Mouse (Mus musculus): Measurements from ENCODE around the gene Acss2.
"Not testable (repeated sequence)": the region's sequence is repeated elsewhere in the genome, so short reads cannot be mapped to it uniquely, and the experiment has no call there.

Gene Acss2

GRCm38 (mm10) chr2:155591676-155592075, 73.9 kb downstream of the Acss2 start:
- no peak for DNase-seq

- peak; percentile 99 for DNase-seq
These were observed 74.5 kb downstream of the Acss2 start, which contains the start of gene Gss for GRCm38 (mm10) chr2:155592137-155592853. TSS of gene Gss (minus strand) at chr2:155592810.

- no peak for DNase-seq
These were observed 75.1 kb downstream of the Acss2 start for GRCm38 (mm10) chr2:155592854-155593283.

- no peak for DNase-seq
These were observed 77.8 kb downstream of the Acss2 start for GRCm38 (mm10) chr2:155595516-155595915.

GRCm38 (mm10) chr2:155603707-155604106, 86.0 kb downstream of the Acss2 start:
- DNase-seq = no peak

- DNase-seq = no peak
These were observed 87.0 kb downstream of the Acss2 start for GRCm38 (mm10) chr2:155604560-155605235.

GRCm38 (mm10) chr2:155605236-155605589, 87.5 kb downstream of the Acss2 start:
- not testable (repeated sequence) for DNase-seq

- peak; percentile 70 for DNase-seq
These were observed 88.6 kb downstream of the Acss2 start for GRCm38 (mm10) chr2:155606360-155606759.

- no peak for DNase-seq
These were observed 93.2 kb downstream of the Acss2 start, which contains the start of gene Myh7b for GRCm38 (mm10) chr2:155610978-155611377. TSS of gene Myh7b (plus strand) at chr2:155611212.

- no peak for DNase-seq
These were observed 94.2 kb downstream of the Acss2 start for GRCm38 (mm10) chr2:155611834-155612550.

GRCm38 (mm10) chr2:155613326-155613755, 95.6 kb downstream of the Acss2 start:
- DNase-seq = peak; percentile 76

GRCm38 (mm10) chr2:155613953-155614352, 96.2 kb downstream of the Acss2 start:
- no peak for DNase-seq

- no peak for DNase-seq
These were observed 99.2 kb downstream of the Acss2 start for GRCm38 (mm10) chr2:155616971-155617370.

GRCm38 (mm10) chr2:155619817-155620216, 102.1 kb downstream of the Acss2 start:
- peak; percentile 91 for DNase-seq

- DNase-seq = no peak
These were observed 104.9 kb downstream of the Acss2 start for GRCm38 (mm10) chr2:155622606-155623005.

GRCm38 (mm10) chr2:155623996-155624395, 106.2 kb downstream of the Acss2 start:
- no peak for DNase-seq

GRCm38 (mm10) chr2:155624730-155625129, 107.0 kb downstream of the Acss2 start:
- DNase-seq = no peak

GRCm38 (mm10) chr2:155626277-155626676, 108.5 kb downstream of the Acss2 start:
- no peak for DNase-seq

GRCm38 (mm10) chr2:155627030-155627738, 109.4 kb downstream of the Acss2 start:
- DNase-seq = peak; percentile 79

GRCm38 (mm10) chr2:155628112-155628511, 110.4 kb downstream of the Acss2 start:
- DNase-seq = no peak

GRCm38 (mm10) chr2:155628519-155628918, 110.8 kb downstream of the Acss2 start:
- DNase-seq = no peak

- peak; percentile 76 for DNase-seq
These were observed 111.5 kb downstream of the Acss2 start for GRCm38 (mm10) chr2:155629231-155629661.

GRCm38 (mm10) chr2:155630153-155630552, 112.4 kb downstream of the Acss2 start:
- DNase-seq = no peak
